Mouse (Mus musculus) cortical plate, adult 2 months (tissue): ENCODE results near the gene Rhbdd1.

ENCODE experiments used
- CTCF ChIP-seq: fragments of 200-500 bp; IDR thresholded peaks from 2 replicates; pipeline ENCODE4 v1.5.1; 2011; ENCODE audit warnings: mild to moderate bottlenecking, control low read depth, low read length; ENCODE audit not compliant: insufficient read depth; ENCODE audit errors: extremely low read depth
- POLR2A ChIP-seq: fragments of 200-500 bp; IDR thresholded peaks from 2 replicates; pipeline ENCODE4 v1.6.1; 2011; ENCODE audit warnings: mild to moderate bottlenecking, low read length, control low read depth; ENCODE audit not compliant: insufficient read depth; ENCODE audit errors: extremely low read depth

DNA sequence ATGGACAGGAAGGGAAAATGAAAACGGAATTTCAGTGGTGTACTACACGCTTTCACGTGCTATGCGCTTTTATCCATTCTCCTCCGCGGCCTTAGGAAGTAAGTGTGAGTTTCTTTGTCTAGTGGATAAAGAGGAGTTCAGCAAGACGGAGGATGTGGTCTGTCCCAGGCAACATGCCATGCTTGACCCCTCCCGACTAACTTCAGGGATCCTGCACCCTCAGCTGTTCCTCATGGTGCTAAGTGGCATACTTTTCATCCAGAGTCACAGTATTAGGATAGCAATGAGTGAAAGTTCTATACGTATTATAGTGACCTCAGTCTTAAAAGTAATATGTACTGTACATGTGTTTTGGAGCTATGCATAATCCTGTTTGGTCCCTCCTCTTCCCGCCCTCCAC, 4.6 kb downstream of the Rhbdd1 start:
- no peak for TF ChIP-seq POLR2A
- TF ChIP-seq CTCF: no peak
